Mouse (Mus musculus) heart, embryonic 12.5 days (tissue): ENCODE data around the gene Sema4c. TPM values are rescaled to one million over a fixed set of nuclear protein-coding genes. Genes with fewer than 3 reads are reported as not detected.

Experiments
- ATAC-seq: fragments of 200-750 bp; cut with Nextera tagmentation; 2 replicates; pipeline ENCODE4 v1.8.0; 2017; ENCODE audit warnings: moderate TSS enrichment, moderate library complexity; ENCODE audit not compliant: insufficient number of reproducible peaks, low FRiP score
- H3K27ac ChIP-seq: fragments of 300-500 bp; sonication (generic); 2 replicates; pipeline ENCODE4 v1.5.1; 2016; ENCODE audit warnings: mild to moderate bottlenecking, moderate library complexity; ENCODE audit not compliant: poor library complexity, severe bottlenecking
- H3K27me3 ChIP-seq: fragments of 300-500 bp; sonication (generic); replicated peaks from 2 replicates; pipeline ENCODE4 v1.6.1; 2016; ENCODE audit warnings: mild to moderate bottlenecking, moderate library complexity
- H3K36me3 ChIP-seq: fragments of 300-500 bp; sonication (generic); 2 replicates; pipeline ENCODE4 v1.6.1; 2016; ENCODE audit warnings: mild to moderate bottlenecking, moderate library complexity
- H3K4me1 ChIP-seq: fragments of 300-500 bp; sonication (generic); replicated peaks from 2 replicates; pipeline ENCODE4 v1.6.1; 2016; ENCODE audit warnings: mild to moderate bottlenecking
- H3K4me2 ChIP-seq: fragments of 300-500 bp; sonication (generic); 2 replicates; pipeline ENCODE4 v1.6.1; 2016; ENCODE audit warnings: mild to moderate bottlenecking, moderate library complexity
- H3K4me3 ChIP-seq: fragments of 300-500 bp; sonication (generic); 2 replicates; pipeline ENCODE4 v1.5.1; 2016; ENCODE audit warnings: mild to moderate bottlenecking
- H3K9ac ChIP-seq: fragments of 300-500 bp; sonication (generic); 2 replicates; pipeline ENCODE4 v1.6.1; 2016; ENCODE audit warnings: mild to moderate bottlenecking, moderate library complexity
- H3K9me3 ChIP-seq: fragments of 300-500 bp; sonication (generic); replicated peaks from 2 replicates; pipeline ENCODE4 v1.6.1; 2016; ENCODE audit warnings: mild to moderate bottlenecking, moderate library complexity
- WGBS: fragments of 180-500 bp; shearing (Covaris S2); methylation state at CpG from one replicate; pipeline ENCODE4 v1.1.7; 2016; 5-methylcytosine and 5-hydroxymethylcytosine counted together
- polyA plus RNA-seq: library from polyadenylated mRNA; unstranded; fragments of >200 nt; fragmentation: Nextera tagmentation; extraction: Ambion mirVana; gene quantifications from 2 replicates; pipeline ENCODE4 v1.2.1, GENCODE M21; 2016

Sema4c gene
- 11.9 and 13.3 TPM in 2 replicates for polyA plus RNA-seq

- Histone ChIP-seq H3K9ac (peak within 1 kb of the TSS; percentile 94), H3K9me3 (no peaks in the 10 kb centered on the region), H3K4me1 (peaks cover 68% of the 10 kb centered on the region), H3K27me3 (no peaks in the 10 kb centered on the region), H3K36me3 (peaks cover 20% of the 10 kb centered on the region), H3K27ac (peak within 1 kb of the TSS; percentile 97), H3K4me2 (peak within 1 kb of the TSS; percentile 93), H3K4me3 (peak within 1 kb of the TSS; percentile 73)
- under 1% methylated on average over 69 of the region's 69 CpGs for WGBS
- ATAC-seq: peak; percentile 62
Measured at GRCm38 (mm10) chr1:36558031-36558993, at the start of gene Sema4c. TSS of gene Sema4c (minus strand) at chr1:36558349.

- Histone ChIP-seq H3K27ac (no peak overlapping the region), H3K4me3 (no peak overlapping the region), H3K9ac (no peak overlapping the region), H3K27me3 (no peaks in the 10 kb centered on the region), H3K4me1 (peaks cover 28% of the 10 kb centered on the region), H3K9me3 (no peaks in the 10 kb centered on the region), H3K4me2 (no peak overlapping the region), H3K36me3 (no peaks in the 10 kb centered on the region)
- ATAC-seq: peak; percentile 43; the same call in 1 of the 2 replicates
- 47% methylated on average over 7 of the region's 7 CpGs for WGBS
Measured at GRCm38 (mm10) chr1:36606951-36607350, 48.8 kb upstream of the Sema4c start.

- no peak overlapping the region for H3K27ac ChIP-seq
- WGBS: 78% methylated on average over 12 of the region's 12 CpGs
- no peaks in the 10 kb centered on the region for H3K27me3 ChIP-seq
- no peak overlapping the region for H3K4me2 ChIP-seq
- H3K9me3 ChIP-seq: no peaks in the 10 kb centered on the region
- no peak for ATAC-seq
- no peaks in the 10 kb centered on the region for H3K36me3 ChIP-seq
- no peak overlapping the region for H3K9ac ChIP-seq
- H3K4me1 ChIP-seq: peaks cover 24% of the 10 kb centered on the region
- no peak overlapping the region for H3K4me3 ChIP-seq
Measured at GRCm38 (mm10) chr1:36604254-36605156, 46.4 kb upstream of the Sema4c start.

GRCm38 (mm10) chr1:36603361-36603760, 45.2 kb upstream of the Sema4c start:
- H3K9ac ChIP-seq: no peak overlapping the region
- no peak overlapping the region for H3K4me2 ChIP-seq
- no peaks in the 10 kb centered on the region for H3K27me3 ChIP-seq
- H3K9me3 ChIP-seq: no peaks in the 10 kb centered on the region
- no peak for ATAC-seq
- H3K4me1 ChIP-seq: peaks cover 27% of the 10 kb centered on the region
- H3K27ac ChIP-seq: no peak overlapping the region
- H3K4me3 ChIP-seq: no peak overlapping the region
- 53% methylated on average over 9 of the region's 9 CpGs for WGBS
- H3K36me3 ChIP-seq: no peaks in the 10 kb centered on the region

GRCm38 (mm10) chr1:36602271-36602670, 44.1 kb upstream of the Sema4c start:
- ATAC-seq: no peak
- no peaks in the 10 kb centered on the region for H3K36me3 ChIP-seq
- no peak overlapping the region for H3K27ac ChIP-seq
- no peaks in the 10 kb centered on the region for H3K9me3 ChIP-seq
- no peaks in the 10 kb centered on the region for H3K27me3 ChIP-seq
- H3K4me2 ChIP-seq: no peak overlapping the region
- H3K9ac ChIP-seq: no peak overlapping the region
- WGBS: 47% methylated on average over 4 of the region's 4 CpGs
- peaks cover 26% of the 10 kb centered on the region for H3K4me1 ChIP-seq
- no peak overlapping the region for H3K4me3 ChIP-seq

- peaks cover 24% of the 10 kb centered on the region for H3K4me1 ChIP-seq
- WGBS: 68% methylated on average over 2 of the region's 2 CpGs
- ATAC-seq: no peak
- no peaks in the 10 kb centered on the region for H3K27me3 ChIP-seq
- H3K9me3 ChIP-seq: no peaks in the 10 kb centered on the region
- no peak overlapping the region for H3K4me2 ChIP-seq
- no peak overlapping the region for H3K9ac ChIP-seq
- H3K27ac ChIP-seq: no peak overlapping the region
- no peaks in the 10 kb centered on the region for H3K36me3 ChIP-seq
- H3K4me3 ChIP-seq: no peak overlapping the region
Measured at GRCm38 (mm10) chr1:36598411-36598810, 40.3 kb upstream of the Sema4c start.

- H3K4me3 ChIP-seq: no peak overlapping the region
- 0 out of 2 replicates have a peak overlapping the region, but pooled peaks have one; percentile 25 for H3K9ac ChIP-seq
- H3K9me3 ChIP-seq: no peaks in the 10 kb centered on the region
- H3K36me3 ChIP-seq: no peaks in the 10 kb centered on the region
- WGBS: 44% methylated on average over 4 of the region's 4 CpGs
- H3K27me3 ChIP-seq: no peaks in the 10 kb centered on the region
- peak overlapping the region; percentile 73 for H3K27ac ChIP-seq
- H3K4me2 ChIP-seq: no peak overlapping the region
- ATAC-seq: peak; percentile 63
- H3K4me1 ChIP-seq: peaks cover 34% of the 10 kb centered on the region
Measured at GRCm38 (mm10) chr1:36596114-36596513, 38.0 kb upstream of the Sema4c start.

GRCm38 (mm10) chr1:36595167-36595931, 37.2 kb upstream of the Sema4c start:
- 42% methylated on average over 10 of the region's 10 CpGs for WGBS
- no peaks in the 10 kb centered on the region for H3K36me3 ChIP-seq
- 0 out of 2 replicates have a peak overlapping the region, but pooled peaks have one; percentile 0 for H3K9ac ChIP-seq
- H3K27ac ChIP-seq: 0 out of 2 replicates have a peak overlapping the region, but pooled peaks have one; percentile 8
- no peaks in the 10 kb centered on the region for H3K27me3 ChIP-seq
- H3K4me1 ChIP-seq: peaks cover 37% of the 10 kb centered on the region
- H3K4me3 ChIP-seq: no peak overlapping the region
- ATAC-seq: no peak
- no peak overlapping the region for H3K4me2 ChIP-seq
- H3K9me3 ChIP-seq: no peaks in the 10 kb centered on the region

GRCm38 (mm10) chr1:36593099-36593498, 35.0 kb upstream of the Sema4c start:
- H3K9ac ChIP-seq: no peak overlapping the region
- WGBS: 35% methylated on average over 1 of the region's 1 CpGs
- H3K4me2 ChIP-seq: no peak overlapping the region
- no peak overlapping the region for H3K27ac ChIP-seq
- H3K36me3 ChIP-seq: no peaks in the 10 kb centered on the region
- ATAC-seq: no peak
- no peaks in the 10 kb centered on the region for H3K27me3 ChIP-seq
- H3K4me1 ChIP-seq: peaks cover 51% of the 10 kb centered on the region
- no peak overlapping the region for H3K4me3 ChIP-seq
- no peaks in the 10 kb centered on the region for H3K9me3 ChIP-seq

- Histone ChIP-seq H3K9me3 (no peaks in the 10 kb centered on the region), H3K27ac (no peak overlapping the region), H3K36me3 (no peaks in the 10 kb centered on the region), H3K4me3 (no peak overlapping the region), H3K4me1 (peaks cover 53% of the 10 kb centered on the region), H3K27me3 (no peaks in the 10 kb centered on the region), H3K9ac (no peak overlapping the region), H3K4me2 (no peak overlapping the region)
- ATAC-seq: no peak
- WGBS: 34% methylated on average over 2 of the region's 2 CpGs
Measured at GRCm38 (mm10) chr1:36591408-36591807, 33.3 kb upstream of the Sema4c start.
